Mouse (Mus musculus): ENCODE measurements around the gene Il11.

- TF ChIP-seq EP300 (IDR thresholded peaks at IDR 0.05; ENCODE audit: insufficient read depth, low read depth, low read length) (no peak), CTCF (IDR thresholded peaks at IDR 0.05) (no peak), POLR2A (IDR thresholded peaks at IDR 0.05; ENCODE audit: insufficient read depth, low read depth, low read length) (no peak)
These were observed 529 bp downstream of the Il11 start for GRCm38 (mm10) chr7:4782130-4782529.

All from heart, adult 2 months (tissue).